Mouse (Mus musculus): ENCODE data around the gene Vmn1r78. TPM values are rescaled to one million over a fixed set of nuclear protein-coding genes. Genes with fewer than 3 reads are reported as not detected.
"Not testable (repeated sequence)": the region's sequence is repeated elsewhere in the genome, so short reads cannot be mapped to it uniquely, and the experiment has no call there.

The Vmn1r78 gene
- total RNA-seq (2012; rRNA removed) (not detected in 2 replicates), polyA plus RNA-seq (2012; ENCODE audit: insufficient read depth in 1 of 2, insufficient read length in 2 of 2, low read depth in 1 of 2, low replicate concordance in 2 of 2, missing spikeins in 1 of 2) (not detected)

- no peaks in the 10 kb centered on the region for H3K9me3 ChIP-seq (replicated peaks; ENCODE audit: insufficient read depth, low read length)
Measured at GRCm38 (mm10) chr7:12149957-12150356, at the start of gene Vmn1r78. Gene Vmn1r78, plus strand, starts transcription at chr7:12150257.

DNA sequence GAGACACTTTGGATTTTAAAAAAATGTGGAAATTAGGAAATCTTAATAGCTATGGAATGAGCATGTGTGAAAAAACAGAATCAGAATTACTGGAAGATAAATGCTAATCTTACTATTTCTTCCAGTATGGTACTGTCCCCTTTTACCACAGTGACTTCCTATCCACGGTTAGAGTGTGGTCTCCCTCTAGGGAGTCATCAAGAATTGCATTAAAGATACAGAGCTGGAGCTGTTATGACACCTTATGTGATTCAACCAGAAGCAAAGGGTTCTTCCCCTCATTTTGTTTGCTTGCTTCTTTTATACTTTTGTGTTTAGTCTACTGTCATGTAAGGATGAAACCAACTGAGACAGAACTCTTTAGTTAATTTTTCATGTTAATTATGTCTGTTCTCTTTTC lies 6.4 kb downstream of the Vmn1r78 start:
- not testable (repeated sequence) for DNase-seq (ENCODE audit: low read depth, low spot score); H3K9me3 ChIP-seq (replicated peaks; ENCODE audit: insufficient read depth, low read length); H3K27ac ChIP-seq (ENCODE audit: control insufficient read depth, low read depth, low read length); H3K36me3 ChIP-seq (ENCODE audit: control insufficient read depth in 1 of 2, insufficient read depth in 2 of 2, low read length in 2 of 2); H3K9ac ChIP-seq (ENCODE audit: control insufficient read depth, low read depth, low read length, poor library complexity, severe bottlenecking); H3K27me3 ChIP-seq (ENCODE audit: control insufficient read depth in 1 of 2, insufficient read depth in 2 of 2, low read length in 2 of 2); H3K79me2 ChIP-seq (ENCODE audit: control insufficient read depth, insufficient read depth, low read length, poor library complexity); H3K4me1 ChIP-seq (ENCODE audit: control insufficient read depth in 1 of 2, insufficient read depth in 2 of 2, low read length in 2 of 2); H3K4me3 ChIP-seq (ENCODE audit: control insufficient read depth in 1 of 2, insufficient read depth in 1 of 2, low read depth in 2 of 2, low read length in 2 of 2)

More at GRCm38 (mm10) chr7:12149957-12150356, at the start of gene Vmn1r78:
- Histone ChIP-seq H3K79me2 (ENCODE audit: control insufficient read depth, insufficient read depth, low read length, poor library complexity) (no peaks in the 10 kb centered on the region), H3K36me3 (ENCODE audit: control insufficient read depth in 1 of 2, insufficient read depth in 2 of 2, low read length in 2 of 2) (no peaks in the 10 kb centered on the region), H3K4me3 (ENCODE audit: control insufficient read depth in 1 of 2, insufficient read depth in 1 of 2, low read depth in 2 of 2, low read length in 2 of 2) (no peak within 1 kb of the TSS), H3K27me3 (ENCODE audit: control insufficient read depth in 1 of 2, insufficient read depth in 2 of 2, low read length in 2 of 2) (no peaks in the 10 kb centered on the region), H3K27ac (ENCODE audit: control insufficient read depth, low read depth, low read length) (no peak within 1 kb of the TSS), H3K9ac (ENCODE audit: control insufficient read depth, low read depth, low read length, poor library complexity, severe bottlenecking) (no peak within 1 kb of the TSS), H3K4me1 (ENCODE audit: control insufficient read depth in 1 of 2, insufficient read depth in 2 of 2, low read length in 2 of 2) (no peaks in the 10 kb centered on the region)
- DNase-seq (ENCODE audit: low read depth, low spot score) = no peak
- no peak for TF ChIP-seq E2F4 (IDR thresholded peaks at IDR 0.05; ENCODE audit: borderline replicate concordance, low read depth, low read length)

GRCm38 (mm10) chr7:12170979-12171378 lies 20.9 kb downstream of the Vmn1r78 start, which contains the start of gene Vmn1r79:
Gene Vmn1r79, plus strand, starts transcription at chr7:12171279.
- H3K9me3 ChIP-seq (replicated peaks; ENCODE audit: insufficient read depth, low read length); H3K79me2 ChIP-seq (ENCODE audit: control insufficient read depth, insufficient read depth, low read length, poor library complexity); H3K27me3 ChIP-seq (ENCODE audit: control insufficient read depth in 1 of 2, insufficient read depth in 2 of 2, low read length in 2 of 2); H3K4me3 ChIP-seq (ENCODE audit: control insufficient read depth in 1 of 2, insufficient read depth in 1 of 2, low read depth in 2 of 2, low read length in 2 of 2); H3K36me3 ChIP-seq (ENCODE audit: control insufficient read depth in 1 of 2, insufficient read depth in 2 of 2, low read length in 2 of 2); H3K27ac ChIP-seq (ENCODE audit: control insufficient read depth, low read depth, low read length); DNase-seq (ENCODE audit: low read depth, low spot score); H3K4me1 ChIP-seq (ENCODE audit: control insufficient read depth in 1 of 2, insufficient read depth in 2 of 2, low read length in 2 of 2); H3K9ac ChIP-seq (ENCODE audit: control insufficient read depth, low read depth, low read length, poor library complexity, severe bottlenecking): not testable (repeated sequence)

DNA sequence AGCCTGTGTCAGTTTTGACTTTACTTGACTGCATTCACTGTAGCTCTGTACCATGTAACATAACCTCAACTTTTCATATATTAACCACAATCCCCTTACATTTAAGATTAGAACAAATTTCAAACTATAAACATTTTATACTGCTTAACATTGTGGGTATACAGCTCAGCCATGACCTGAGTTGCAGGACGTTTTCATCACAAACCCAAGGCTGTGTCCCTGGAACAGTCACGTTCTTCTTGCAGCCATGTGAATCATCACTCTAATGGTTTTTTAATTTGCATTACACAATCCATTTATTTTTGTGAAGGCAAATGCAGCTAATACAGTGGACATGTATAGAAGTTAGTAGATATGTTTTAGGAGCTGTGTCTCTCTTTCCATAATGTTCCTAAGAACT lies 22.9 kb downstream of the Vmn1r78 start:
- not testable (repeated sequence) for H3K79me2 ChIP-seq (ENCODE audit: control insufficient read depth, insufficient read depth, low read length, poor library complexity); H3K27ac ChIP-seq (ENCODE audit: control insufficient read depth, low read depth, low read length); H3K36me3 ChIP-seq (ENCODE audit: control insufficient read depth in 1 of 2, insufficient read depth in 2 of 2, low read length in 2 of 2); H3K4me3 ChIP-seq (ENCODE audit: control insufficient read depth in 1 of 2, insufficient read depth in 1 of 2, low read depth in 2 of 2, low read length in 2 of 2); H3K27me3 ChIP-seq (ENCODE audit: control insufficient read depth in 1 of 2, insufficient read depth in 2 of 2, low read length in 2 of 2); H3K9me3 ChIP-seq (replicated peaks; ENCODE audit: insufficient read depth, low read length); DNase-seq (ENCODE audit: low read depth, low spot score); H3K4me1 ChIP-seq (ENCODE audit: control insufficient read depth in 1 of 2, insufficient read depth in 2 of 2, low read length in 2 of 2); H3K9ac ChIP-seq (ENCODE audit: control insufficient read depth, low read depth, low read length, poor library complexity, severe bottlenecking)

- no peak for DNase-seq (ENCODE audit: low read depth, low spot score)
- H3K9me3 ChIP-seq (replicated peaks; ENCODE audit: insufficient read depth, low read length) = no peaks in the 10 kb centered on the region
- no peaks in the 10 kb centered on the region for H3K36me3 ChIP-seq (ENCODE audit: control insufficient read depth in 1 of 2, insufficient read depth in 2 of 2, low read length in 2 of 2)
- H3K4me3 ChIP-seq (ENCODE audit: control insufficient read depth in 1 of 2, insufficient read depth in 1 of 2, low read depth in 2 of 2, low read length in 2 of 2) = no peak within 1 kb of the TSS
- TF ChIP-seq MYC (IDR thresholded peaks at IDR 0.05; ENCODE audit: low read depth, low read length) (no peak), MYB (IDR thresholded peaks at IDR 0.05; ENCODE audit: low read depth, low read length) (no peak), KAT2A (conservative IDR thresholded peaks at IDR 0.05; ENCODE audit: low read depth, low read length) (no peak)
- no peak within 1 kb of the TSS for H3K27ac ChIP-seq (ENCODE audit: control insufficient read depth, low read depth, low read length)
- H3K27me3 ChIP-seq (ENCODE audit: control insufficient read depth in 1 of 2, insufficient read depth in 2 of 2, low read length in 2 of 2) = no peaks in the 10 kb centered on the region
- no peaks in the 10 kb centered on the region for H3K4me1 ChIP-seq (ENCODE audit: control insufficient read depth in 1 of 2, insufficient read depth in 2 of 2, low read length in 2 of 2)
- no peaks in the 10 kb centered on the region for H3K79me2 ChIP-seq (ENCODE audit: control insufficient read depth, insufficient read depth, low read length, poor library complexity)
- no peak within 1 kb of the TSS for H3K9ac ChIP-seq (ENCODE audit: control insufficient read depth, low read depth, low read length, poor library complexity, severe bottlenecking)
Measured at GRCm38 (mm10) chr7:12188986-12189385, 38.9 kb downstream of the Vmn1r78 start, which contains the start of gene Vmn1r80. Gene Vmn1r80, plus strand, starts transcription at chr7:12189286.

Data from MEL (cell line).